Mouse (Mus musculus): Measurements from ENCODE around the gene Ift27.

Ift27 gene

DNA sequence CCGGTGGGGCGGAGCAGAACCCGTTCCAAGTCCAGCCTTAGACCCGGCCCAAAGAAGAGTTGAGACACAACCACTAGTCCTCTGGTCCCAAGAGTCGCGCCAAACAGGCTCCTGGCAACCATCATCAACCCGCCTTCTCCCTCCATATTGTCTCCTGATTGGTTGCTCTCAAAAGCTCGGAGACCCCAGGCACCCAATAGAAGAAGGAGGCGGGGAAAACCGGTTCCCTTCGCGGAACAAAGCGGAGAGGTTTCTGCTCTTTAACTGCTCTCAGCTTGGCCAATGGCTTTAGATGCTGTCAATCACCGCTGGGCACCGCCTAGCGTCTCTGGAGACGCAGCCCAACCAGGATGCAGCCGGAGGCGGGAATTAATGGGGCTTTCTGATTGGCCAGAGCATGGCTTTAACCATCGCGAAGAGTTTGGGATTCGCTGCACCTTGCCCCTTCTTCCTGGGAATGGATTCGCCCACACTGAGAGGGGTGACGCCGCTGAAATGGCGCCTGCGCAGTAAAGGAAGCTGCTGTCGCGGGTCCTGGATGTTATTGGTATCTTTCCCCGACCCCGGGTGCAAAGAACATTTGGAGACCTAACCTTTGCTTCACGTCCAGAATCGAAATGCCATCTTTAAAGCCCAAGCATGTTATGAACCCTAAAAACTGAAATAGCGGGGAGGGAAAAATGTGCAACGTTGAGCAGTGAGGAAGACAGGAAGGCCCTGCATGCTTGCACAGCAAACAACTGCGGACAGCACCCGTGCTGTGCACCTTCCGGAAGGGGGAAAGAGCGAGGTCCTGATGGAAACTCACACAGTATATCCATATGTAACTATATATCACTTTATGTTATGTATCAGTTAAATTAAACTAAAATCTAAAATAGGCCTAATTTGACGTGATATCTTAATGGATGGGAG is at the start of gene Ift27:
TSS of gene Ift27 (minus strand) at position 136 of the 915 bp plus-strand sequence.
- peak; percentile 100 for DNase-seq

DNA sequence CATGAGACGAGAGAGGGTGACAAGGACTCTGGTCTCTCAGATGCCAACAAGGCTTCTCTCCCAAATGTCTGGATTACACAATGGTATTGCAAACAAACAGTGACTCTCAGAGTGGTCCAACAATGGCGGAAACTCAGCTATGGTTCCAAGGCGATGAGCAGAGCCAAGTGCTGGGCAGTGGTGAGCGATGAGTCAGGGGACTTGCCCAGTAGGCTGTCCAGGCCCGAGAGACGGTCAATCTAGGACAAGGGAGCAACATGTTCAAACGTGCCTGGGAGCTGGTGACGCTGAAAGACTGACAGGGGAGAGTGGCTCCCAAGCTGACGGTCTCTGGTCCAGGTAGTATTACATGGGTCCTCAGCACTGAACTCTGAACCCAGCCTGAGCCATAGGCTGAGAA is 41.4 kb upstream of the Ift27 start:
- no peak for DNase-seq

DNA sequence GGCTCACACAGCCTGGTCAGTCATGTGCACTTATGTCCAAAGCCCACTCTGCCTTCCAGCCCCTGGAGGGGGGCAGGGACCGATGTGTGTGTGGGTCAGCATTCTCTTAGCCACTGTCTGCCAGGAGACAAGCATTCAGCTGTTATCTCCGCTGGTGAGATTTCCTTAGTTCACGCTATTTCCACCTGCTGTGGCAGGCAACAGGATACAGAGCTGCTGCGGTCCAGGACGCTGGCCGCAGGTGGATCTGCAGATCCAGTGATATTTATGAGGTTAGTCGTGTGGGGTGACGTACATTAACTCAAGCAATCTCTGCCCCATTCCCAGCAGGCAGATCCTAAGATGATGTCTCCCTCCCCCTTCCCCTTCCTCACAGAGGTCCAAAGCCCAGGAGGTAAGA is 37.5 kb upstream of the Ift27 start:
- no peak for DNase-seq

DNA sequence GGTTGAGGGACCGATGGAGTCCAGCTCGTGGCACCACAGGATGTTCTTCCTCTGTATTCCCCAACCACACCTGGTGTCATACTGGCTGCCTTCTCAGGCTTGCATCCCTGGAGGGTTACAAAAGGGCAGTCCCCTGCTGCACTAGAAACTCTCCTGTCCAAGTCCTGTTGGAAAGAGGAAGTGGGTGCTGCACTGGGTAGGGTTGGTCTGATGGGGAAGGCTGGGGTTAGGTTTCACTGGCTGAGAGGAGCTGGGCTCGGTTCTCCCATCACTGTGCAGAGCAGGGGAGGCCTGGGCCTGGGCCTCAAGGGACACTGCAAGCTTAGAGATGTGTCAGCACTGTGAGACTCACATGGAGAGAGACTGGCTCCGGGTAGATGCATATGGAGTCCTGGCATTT is 36.3 kb upstream of the Ift27 start:
- DNase-seq, result no peak

DNA sequence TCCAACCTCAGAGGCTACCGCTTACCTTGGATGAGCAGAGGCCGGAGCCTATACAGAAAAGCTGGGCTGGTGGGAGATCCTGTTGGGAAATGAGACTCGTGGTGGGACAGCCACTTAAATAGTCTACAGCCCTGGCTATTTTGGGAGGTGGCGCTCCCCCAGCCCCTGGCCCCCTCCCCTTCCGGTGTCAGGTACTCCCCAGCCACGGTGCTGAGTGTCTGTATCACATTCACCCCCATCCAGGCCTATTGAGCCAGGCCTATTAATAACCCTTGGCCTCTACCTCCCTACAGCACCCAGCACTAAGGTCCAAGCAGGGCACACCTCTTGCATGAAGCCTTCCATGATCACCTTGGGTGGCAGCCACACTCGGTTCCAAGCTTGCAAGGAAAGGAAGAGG is 32.4 kb upstream of the Ift27 start, which contains the start of gene Pvalb:
TSS of gene Pvalb (minus strand) at position 89 of the 400 bp plus-strand sequence.
- DNase-seq, result no peak

DNA sequence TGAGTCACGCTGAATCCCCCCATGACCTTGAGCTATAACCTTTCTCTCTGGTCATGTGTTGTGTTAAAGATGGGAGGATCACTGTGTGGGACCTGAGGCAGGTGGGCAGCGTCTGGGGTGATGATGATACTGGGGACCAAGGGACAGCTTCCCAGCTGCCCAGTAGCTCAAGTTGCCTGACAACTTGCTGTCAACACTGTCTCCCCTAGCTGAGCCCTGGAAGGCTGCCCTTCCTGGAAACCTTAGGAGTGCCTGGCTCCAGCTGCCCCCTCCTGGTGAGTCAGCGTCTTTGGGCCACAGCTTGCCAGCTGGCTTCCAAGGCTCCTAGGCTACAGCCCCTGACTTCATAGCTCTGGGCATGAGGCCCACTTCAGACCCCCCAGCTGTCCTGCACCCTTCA is 31.3 kb upstream of the Ift27 start:
- peak; percentile 19 for DNase-seq

DNA sequence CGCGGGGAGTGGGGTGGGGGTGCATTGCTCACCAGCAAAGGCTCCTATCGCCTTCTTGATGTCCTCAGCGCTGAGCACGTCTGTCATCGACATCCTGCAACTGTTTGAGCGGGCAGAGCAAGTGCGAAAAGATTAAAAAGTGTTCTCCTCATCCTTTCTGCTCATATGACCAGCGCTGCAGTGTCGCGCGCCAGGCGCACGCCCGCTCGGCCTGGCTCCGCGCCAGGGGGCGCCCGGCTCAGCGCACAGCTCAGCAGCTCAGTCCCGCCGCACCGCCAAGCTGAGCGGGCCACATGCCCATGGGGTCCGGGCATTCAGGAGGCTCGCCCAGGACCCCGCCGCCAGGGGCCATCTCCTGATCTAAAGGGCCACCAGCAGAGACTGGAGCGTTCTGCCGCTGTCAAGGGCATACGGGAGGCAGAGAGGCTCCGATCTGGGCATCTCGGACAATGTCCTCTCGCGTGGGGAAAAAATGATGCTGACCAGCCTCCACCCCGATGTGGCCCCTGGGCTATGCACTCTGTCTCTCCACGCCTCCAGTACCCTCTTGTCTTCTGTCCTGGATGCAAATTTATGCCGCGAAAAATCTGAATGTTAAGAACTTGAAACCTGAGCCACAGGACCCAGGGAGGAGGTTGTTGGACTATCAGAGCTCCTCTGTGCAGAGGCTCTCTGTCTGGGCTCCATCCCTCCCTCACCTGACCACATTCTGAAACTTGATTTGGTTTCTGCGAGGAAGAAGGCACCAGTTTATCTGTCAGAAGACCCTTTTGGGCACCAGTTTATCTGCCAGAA is 30.3 kb upstream of the Ift27 start:
- peak; percentile 12 for DNase-seq

DNA sequence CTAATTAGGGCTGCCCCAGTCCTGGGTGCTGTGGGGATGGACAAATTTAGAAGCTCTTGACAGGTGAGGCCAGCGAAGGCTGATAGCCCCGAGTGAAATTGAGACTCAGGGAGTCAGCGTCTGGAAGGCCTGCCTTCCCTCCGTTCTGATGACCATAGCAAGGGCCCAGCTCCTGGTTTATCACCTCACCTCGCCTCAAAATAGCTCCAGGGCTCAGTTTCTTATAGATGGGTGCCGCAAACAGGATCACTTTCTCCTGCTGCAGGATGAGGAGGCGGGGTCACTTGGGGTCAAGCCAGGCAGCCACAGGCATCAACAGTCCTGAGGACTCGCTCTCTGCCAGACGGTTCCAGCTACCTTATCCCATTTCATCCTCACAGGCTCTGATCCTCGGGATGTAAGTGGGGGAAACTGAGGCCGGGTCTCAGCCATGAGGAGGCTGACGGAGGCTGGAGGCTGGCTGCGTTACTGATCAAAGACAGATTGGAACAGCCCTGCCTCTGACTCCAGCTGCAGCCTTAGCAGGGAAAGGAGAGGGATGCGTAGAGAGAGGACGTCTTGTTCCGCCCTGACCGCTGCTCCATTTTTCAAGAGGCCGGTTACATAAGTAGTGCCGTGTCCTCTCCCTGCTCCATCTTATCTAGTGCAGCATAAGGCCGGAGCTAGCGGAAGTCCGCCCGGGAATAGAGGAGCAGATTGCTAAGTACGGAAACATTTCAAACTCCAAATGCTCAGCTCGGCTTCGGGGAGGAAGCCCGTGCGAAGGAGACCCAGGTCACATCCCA is 21.4 kb upstream of the Ift27 start:
- no peak for DNase-seq

DNA sequence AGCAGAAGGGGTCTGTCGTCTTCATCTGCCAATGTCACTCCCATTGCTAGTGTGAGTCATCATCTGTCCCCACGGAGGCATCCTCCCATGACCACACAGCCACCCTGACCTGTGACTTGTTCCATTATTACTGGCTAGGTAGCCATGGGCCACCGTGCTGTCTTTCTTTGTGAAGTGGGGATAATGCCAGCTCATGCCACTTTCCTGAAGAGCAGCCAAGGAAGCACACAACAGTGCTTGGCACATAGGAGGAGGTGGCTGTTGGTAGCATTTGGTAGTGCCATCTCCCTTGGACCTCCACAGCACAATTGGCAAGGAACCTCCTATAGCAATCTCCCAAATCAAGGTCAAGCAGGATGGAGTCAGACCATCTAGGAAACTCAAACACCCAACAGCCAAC is 20.4 kb upstream of the Ift27 start:
- DNase-seq, result no peak

DNA sequence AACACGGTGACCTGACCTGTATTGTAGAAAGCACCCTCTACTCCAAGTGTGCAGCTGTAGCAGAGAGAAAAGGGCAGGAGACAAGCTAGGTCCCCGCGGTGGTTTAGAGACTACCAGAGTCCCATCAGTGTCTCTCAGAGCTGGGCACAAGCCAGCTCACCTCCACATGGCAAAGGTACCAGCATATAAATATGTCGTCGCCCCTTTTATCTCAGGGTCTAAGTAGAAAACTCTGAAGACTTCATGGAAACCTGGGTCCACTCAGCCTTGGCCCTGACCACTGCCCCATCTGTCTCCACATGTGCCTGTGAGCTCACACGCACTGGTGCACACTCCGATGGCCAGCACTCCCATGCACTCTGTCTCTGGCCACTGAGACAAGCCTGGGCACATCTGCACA is 15.7 kb upstream of the Ift27 start:
- no peak for DNase-seq

DNA sequence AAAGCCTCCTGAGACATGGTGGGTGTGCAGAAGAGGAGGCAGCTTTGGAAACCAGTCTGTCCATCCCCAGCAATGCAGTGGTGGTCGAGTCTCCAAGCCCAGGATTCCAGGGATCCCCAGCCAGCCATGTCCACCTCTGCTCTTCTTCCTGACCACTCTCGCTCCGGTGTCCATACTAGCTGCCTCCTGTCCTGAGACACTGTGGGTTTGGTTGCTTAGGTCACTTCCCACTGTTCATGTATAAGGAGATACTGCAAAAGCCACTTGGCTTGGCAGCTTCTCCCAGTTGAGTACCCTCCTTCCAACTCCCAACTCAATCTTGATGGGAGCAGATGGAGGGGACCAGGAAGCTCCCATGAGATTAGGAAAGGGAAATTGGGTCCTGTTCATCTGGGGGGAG is 14.6 kb upstream of the Ift27 start:
- no peak for DNase-seq

DNA sequence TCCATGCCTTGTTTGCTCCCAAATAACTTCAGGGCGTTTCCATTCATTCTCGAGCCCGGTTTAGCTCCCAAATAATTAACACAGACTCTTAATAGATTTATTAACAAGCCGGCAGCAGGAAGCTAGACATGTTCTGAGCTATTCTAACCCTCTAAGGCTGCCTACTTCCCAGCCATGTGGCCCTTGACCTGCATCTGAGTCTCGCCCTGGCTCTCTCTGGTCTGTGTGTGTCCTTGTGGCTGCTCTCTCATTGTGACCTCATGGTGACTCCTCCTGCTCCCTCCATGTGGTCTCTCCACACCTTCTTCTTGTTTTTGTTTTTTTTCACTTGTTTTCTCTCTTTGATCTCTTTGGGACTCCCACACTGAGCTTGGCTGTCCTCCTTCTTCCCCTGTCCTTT is 13.0 kb upstream of the Ift27 start:
- DNase-seq, result no peak

DNA sequence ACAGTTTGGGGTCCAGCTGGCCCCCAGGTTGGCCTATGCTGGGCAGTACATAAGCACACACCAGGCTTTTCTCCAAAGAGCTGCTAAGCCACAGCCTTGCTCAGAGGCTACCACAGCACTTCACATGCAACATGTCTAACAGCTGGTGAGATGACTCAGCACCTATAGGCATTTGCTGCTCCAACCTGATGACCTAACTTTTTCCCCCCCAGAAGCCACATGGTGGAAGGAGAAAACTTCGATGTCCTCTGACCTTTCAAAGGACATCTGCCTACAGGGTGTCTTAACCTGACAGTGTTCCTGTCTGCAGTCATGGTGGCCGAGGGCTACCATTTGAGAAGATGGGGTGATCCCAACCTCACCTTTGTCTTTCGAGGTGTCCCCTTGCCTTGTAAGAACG is 11.7 kb upstream of the Ift27 start:
- no peak for DNase-seq

DNA sequence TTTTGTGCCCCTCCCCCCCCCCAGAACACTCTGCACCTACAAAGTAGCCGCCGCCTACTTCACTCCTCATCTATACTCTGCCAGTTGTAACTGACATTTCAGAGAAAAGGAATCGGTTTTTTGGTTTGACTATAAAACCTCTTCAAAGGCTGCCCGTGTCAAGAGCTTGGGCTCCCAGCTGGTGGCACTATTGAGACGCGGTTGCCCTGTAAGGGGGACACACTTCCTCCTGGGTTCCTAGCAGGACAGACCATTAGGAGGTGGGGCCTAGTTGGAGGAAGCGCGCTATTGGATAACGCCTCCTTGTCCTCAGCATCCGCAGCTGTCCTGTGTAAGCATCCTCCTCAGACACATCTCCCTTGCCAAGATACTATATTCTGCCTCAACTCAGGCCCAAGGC is 10.9 kb upstream of the Ift27 start:
- DNase-seq, result no peak

DNA sequence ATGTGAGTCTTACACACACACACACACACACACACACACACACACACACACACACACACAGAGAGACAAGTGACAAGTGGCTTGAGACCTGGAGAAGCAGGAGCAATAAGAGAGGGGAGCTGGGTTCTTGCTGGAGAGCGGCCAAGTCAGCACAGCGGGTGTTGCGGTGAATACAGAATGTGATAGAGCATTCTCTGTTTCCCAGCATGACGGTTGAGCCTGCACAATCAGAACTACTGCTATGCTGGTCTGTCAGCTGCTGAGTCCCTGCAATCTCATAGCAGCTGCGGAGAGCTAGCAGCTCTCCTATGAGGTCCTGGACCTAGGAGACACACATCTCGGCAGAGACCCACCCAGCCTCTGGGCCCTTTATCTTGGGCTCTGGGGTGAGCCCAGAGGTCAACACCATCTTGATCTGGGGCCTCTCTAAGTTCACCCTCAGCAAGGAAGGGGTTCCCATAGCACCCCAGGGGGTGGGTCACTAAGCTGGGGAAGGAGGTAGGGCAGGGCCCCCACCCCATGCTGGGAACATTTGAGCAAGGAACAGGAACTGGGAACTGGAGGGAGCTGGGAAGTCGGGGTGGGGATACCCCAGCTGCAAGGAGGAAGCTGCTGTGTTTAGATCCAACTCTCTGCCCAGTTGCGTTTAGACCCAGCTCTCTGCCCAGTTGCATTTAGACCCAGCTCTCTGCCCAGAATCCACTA is 7.9 kb upstream of the Ift27 start:
- no peak for DNase-seq

DNA sequence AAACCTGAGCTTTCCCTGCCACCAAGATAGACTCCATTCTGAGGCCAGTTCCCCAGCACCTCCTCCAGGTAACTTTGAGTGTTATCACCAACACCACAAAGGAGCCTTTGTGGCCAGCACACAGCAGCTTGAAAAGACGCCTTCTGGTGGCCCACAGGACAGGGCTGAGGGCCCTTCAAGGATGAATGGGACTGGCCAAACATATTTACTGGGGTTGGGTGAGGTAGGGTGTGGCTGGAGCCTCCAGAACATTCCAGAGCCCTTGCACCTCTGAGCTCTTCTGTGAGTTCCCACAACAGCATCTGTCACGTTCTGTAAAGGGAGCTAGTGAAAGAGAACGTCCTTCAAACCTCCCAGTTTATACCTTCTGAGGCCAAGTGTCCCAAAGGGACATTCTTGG is 5.9 kb upstream of the Ift27 start:
- no peak for DNase-seq

DNA sequence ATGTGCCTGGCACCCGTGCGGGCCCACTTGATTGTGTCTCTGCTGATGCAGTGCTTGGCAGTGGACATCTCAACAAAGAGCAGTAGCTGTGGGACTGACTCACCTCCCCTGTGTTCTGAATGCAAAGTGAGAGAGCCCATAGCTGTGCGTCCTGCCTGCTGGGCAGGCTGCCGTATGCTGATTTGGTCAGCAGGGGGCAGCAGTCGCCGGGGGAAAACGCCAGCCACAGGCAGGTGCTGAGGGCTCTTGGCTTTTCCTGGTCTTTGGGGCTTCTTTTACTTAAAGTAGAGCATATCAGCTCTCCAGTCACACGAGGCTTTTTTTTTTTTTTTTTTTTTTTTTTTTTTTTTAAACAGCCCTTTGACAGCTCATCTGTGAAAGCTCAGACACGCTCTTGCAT is 4.5 kb upstream of the Ift27 start:
- peak; percentile 28 for DNase-seq

DNA sequence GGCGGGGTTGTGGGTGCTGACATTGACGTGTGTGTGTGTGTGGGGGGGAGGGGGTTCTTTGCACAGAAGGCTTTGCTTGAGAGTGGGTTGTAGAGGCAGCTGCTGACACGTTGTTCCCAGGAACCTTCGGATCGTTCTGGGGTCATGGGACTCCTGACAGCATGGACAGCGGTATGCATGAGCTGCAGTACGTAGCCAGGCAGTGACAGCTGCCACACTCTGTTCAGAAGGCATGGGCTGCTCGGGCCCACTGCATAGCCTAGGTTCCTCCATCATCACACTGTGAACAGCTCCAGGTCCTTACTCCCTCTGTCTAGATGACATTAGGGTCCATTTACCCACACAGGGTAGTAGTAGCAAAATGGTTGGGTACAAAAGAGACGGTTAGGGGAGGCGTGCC is 3.4 kb upstream of the Ift27 start:
- no peak for DNase-seq

DNA sequence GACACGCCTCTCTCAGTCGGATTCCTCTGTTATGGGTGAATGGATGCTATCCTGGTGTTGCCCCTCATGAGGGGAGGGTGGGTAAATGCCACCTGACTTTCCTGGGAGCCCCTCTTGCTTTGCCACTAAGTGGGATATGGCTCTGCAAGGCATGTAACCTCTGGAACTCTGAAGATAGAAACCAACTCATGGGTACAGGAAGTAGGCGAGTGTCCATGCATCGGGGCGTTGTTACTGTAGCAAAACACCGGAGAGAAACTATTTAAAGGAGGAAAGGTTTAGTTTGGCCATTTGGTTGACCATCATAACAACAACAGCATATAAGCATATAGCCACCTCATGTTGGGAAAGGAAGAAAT is 959 bp upstream of the Ift27 start:
- no peak for DNase-seq

DNA sequence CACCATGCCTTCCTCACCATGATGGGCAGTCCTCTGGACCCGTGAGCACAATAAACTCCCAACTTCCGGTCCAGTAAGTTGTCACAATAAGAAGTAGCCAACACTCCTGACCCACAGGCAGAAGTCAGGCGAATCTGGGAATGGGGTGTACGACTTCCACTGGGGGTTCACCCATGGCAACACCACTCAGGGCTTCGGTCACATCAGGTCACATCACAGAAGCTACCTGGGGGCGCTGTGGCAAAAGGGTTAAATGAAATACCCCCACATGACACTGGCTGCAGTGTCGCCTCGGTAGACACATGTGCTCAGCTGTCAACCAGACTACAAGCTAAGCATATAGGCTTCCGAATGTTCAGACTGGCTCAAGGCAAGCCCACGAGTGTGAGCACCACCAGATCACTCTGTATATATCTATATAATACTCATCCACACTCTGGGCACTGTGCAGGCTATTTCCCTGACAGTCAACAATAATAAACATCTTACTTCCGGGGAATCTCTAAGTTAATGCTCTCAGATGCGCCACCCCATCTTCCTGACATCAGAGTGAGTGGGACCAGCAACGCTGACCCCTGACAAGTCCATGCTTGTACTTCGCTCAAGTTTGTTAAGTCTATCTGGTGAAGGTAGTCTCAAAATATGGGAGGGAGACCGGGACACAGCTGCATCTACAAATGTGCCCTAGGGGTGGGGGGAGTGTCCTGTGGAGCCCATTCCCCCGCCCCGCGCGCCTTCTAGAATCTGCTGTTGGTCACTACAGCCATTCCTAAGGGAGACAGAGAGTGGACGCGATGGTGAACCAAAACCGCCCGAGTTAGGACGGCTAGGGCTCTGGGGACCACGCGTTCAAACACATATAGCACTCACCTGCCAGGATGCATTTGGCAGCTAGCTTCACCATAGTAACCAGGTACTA is 749 bp downstream of the Ift27 start:
- DNase-seq, result no peak

DNA sequence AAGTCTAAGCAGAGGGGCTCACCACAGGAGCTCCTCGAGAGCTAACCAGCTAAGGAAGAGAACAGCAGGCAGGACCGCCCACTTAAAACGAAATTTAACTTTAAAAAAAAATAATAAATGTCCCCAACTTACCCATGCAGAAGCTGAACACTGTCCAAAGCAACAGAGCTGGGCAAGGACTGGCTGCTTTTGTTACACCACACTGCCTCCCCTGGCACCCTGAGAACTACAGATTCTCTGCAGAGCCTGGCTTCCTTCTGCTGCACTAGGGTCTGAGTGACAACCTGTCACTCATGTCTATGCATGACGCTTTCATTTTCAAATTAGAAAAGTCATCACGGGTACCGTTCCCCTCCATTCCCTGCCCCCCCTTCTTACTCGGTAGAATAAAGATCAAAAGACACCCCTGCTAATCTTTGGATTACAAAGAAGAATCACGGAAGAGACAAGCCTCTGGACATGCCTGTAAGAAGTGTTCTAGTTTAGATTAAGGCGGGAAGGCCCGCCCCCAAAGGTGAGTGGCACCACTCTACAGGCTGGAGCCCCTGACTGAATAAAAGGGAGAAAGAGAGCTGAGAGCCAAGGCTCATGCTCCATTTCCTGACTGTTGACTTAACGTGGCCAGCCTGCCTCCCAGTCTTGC is 1.5 kb downstream of the Ift27 start:
- no peak for DNase-seq

Measured in kidney, adult 11 months (tissue).